Mouse (Mus musculus) neural tube, embryonic 11.5 days (tissue): ENCODE results near the gene Micu2. TPM values are rescaled to one million over a fixed set of nuclear protein-coding genes. Genes with fewer than 3 reads are reported as not detected.

Source experiments
- ATAC-seq: fragments of 200-750 bp; cut with Nextera tagmentation; 2 replicates; pipeline ENCODE4 v1.8.0; 2017; ENCODE audit warnings: moderate number of reproducible peaks, mild to moderate bottlenecking, moderate TSS enrichment, moderate library complexity; ENCODE audit not compliant: insufficient read depth, low FRiP score, low TSS enrichment
- DNase-seq: peaks from one replicate; pipeline ENCODE4 v3.0.0-alpha.2; 2015; ENCODE audit warnings: low spot score
- H3K27ac ChIP-seq: fragments of 300-500 bp; sonication (generic); 2 replicates; pipeline ENCODE4 v1.5.1; 2014; ENCODE audit warnings: low read depth, mild to moderate bottlenecking, low read length
- H3K27me3 ChIP-seq: fragments of 300-500 bp; sonication (generic); 2 replicates; pipeline ENCODE4 v1.6.1; 2014; ENCODE audit warnings: mild to moderate bottlenecking, low read length, mixed read lengths; ENCODE audit not compliant: control insufficient read depth, insufficient read depth
- H3K36me3 ChIP-seq: fragments of 300-500 bp; sonication (generic); 2 replicates; pipeline ENCODE4 v1.6.1; 2014; ENCODE audit warnings: mild to moderate bottlenecking, low read length, moderate library complexity, mixed read lengths; ENCODE audit not compliant: control insufficient read depth, insufficient read depth
- H3K4me1 ChIP-seq: fragments of 300-500 bp; sonication (generic); 2 replicates; pipeline ENCODE4 v1.6.1; 2014; ENCODE audit warnings: low read length, mixed read lengths; ENCODE audit not compliant: control insufficient read depth, insufficient read depth
- H3K4me2 ChIP-seq: fragments of 300-500 bp; sonication (generic); 2 replicates; pipeline ENCODE4 v1.6.1; 2014; ENCODE audit warnings: low read depth, mild to moderate bottlenecking, moderate library complexity
- H3K4me3 ChIP-seq: fragments of 300-500 bp; sonication (generic); 2 replicates; pipeline ENCODE4 v1.5.1; 2014; ENCODE audit warnings: low read depth, low read length
- H3K9ac ChIP-seq: fragments of 300-500 bp; sonication (generic); 2 replicates; pipeline ENCODE4 v1.6.1; 2014; ENCODE audit warnings: mild to moderate bottlenecking, low read length
- H3K9me3 ChIP-seq: fragments of 300-500 bp; sonication (generic); 2 replicates; pipeline ENCODE4 v1.6.1; 2016; ENCODE audit warnings: low read length; ENCODE audit not compliant: control insufficient read depth
- WGBS: fragments of 180-500 bp; shearing (Covaris S2); extraction: QIAGEN DNeasy Blood & Tissue Kit; methylation state at CpG from one replicate; pipeline ENCODE4 v1.1.7; 2014; 5-methylcytosine and 5-hydroxymethylcytosine counted together
- polyA plus RNA-seq: library from polyadenylated mRNA; unstranded; fragments of >200 nt; fragmentation: Nextera tagmentation; extraction: Ambion mirVana; gene quantifications from 2 replicates; pipeline ENCODE4 v1.2.1, GENCODE M21; 2014

Gene Micu2
- polyA plus RNA-seq, 1 experiment from 2014 or later, result 59.9 TPM

- H3K4me2 ChIP-seq, result no peak overlapping the region
- H3K36me3 ChIP-seq, result no peaks in the 10 kb centered on the region
- H3K4me3 ChIP-seq, result no peak overlapping the region
- no peak for DNase-seq
- H3K27me3 ChIP-seq, result no peaks in the 10 kb centered on the region
- H3K9ac ChIP-seq, result no peak overlapping the region
- no peak overlapping the region for H3K27ac ChIP-seq
- 96% methylated on average over 1 of the region's 1 CpGs for WGBS
- no peaks in the 10 kb centered on the region for H3K9me3 ChIP-seq
- 0 out of 2 replicates have a peak, but pooled peaks cover 2% of the 10 kb centered on the region for H3K4me1 ChIP-seq
- ATAC-seq, result no peak
Measured at GRCm38 (mm10) chr14:57892961-57893360, 106.1 kb downstream of the Micu2 start.

GRCm38 (mm10) chr14:57890011-57890842 is 108.8 kb downstream of the Micu2 start, which contains the start of gene Zdhhc20:
Gene Zdhhc20, minus strand, starts transcription at chr14:57890276.
- H3K27me3 ChIP-seq, result no peaks in the 10 kb centered on the region
- ATAC-seq, result peak; percentile 94

GRCm38 (mm10) chr14:57889541-57890010 is 109.5 kb downstream of the Micu2 start:
- Histone ChIP-seq H3K27me3 (no peaks in the 10 kb centered on the region), H3K4me3 (peak overlapping the region; percentile 90), H3K4me1 (0 out of 2 replicates have a peak, but pooled peaks cover 2% of the 10 kb centered on the region), H3K9ac (peak overlapping the region; percentile 94), H3K9me3 (no peaks in the 10 kb centered on the region), H3K4me2 (peak overlapping the region; percentile 66), H3K27ac (peak overlapping the region; percentile 70; the same call in 1 of the 2 replicates), H3K36me3 (no peaks in the 10 kb centered on the region)
- ATAC-seq (peak; percentile 29; the same call in 1 of the 2 replicates), DNase-seq (peak; percentile 66)
- WGBS, result 0% methylated on average over 37 of the region's 37 CpGs

More at GRCm38 (mm10) chr14:57890011-57890842, 108.8 kb downstream of the Micu2 start, which contains the start of gene Zdhhc20:
- peak; percentile 99 for DNase-seq
- Histone ChIP-seq H3K27ac (peak within 1 kb of the TSS; percentile 70; the same call in 1 of the 2 replicates), H3K4me1 (0 out of 2 replicates have a peak, but pooled peaks cover 2% of the 10 kb centered on the region), H3K36me3 (no peaks in the 10 kb centered on the region), H3K4me3 (peak within 1 kb of the TSS; percentile 90), H3K9me3 (no peaks in the 10 kb centered on the region), H3K9ac (peak within 1 kb of the TSS; percentile 94), H3K4me2 (peak within 1 kb of the TSS; percentile 66)
- 3% methylated on average over 51 of the region's 65 CpGs for WGBS

GRCm38 (mm10) chr14:57887171-57887570 is 111.9 kb downstream of the Micu2 start:
- no peak overlapping the region for H3K4me3 ChIP-seq
- DNase-seq, result no peak
- H3K4me1 ChIP-seq, result 0 out of 2 replicates have a peak, but pooled peaks cover 2% of the 10 kb centered on the region
- no peaks in the 10 kb centered on the region for H3K9me3 ChIP-seq
- WGBS, result 86% methylated on average over 8 of the region's 8 CpGs
- H3K4me2 ChIP-seq, result no peak overlapping the region
- no peak overlapping the region for H3K27ac ChIP-seq
- no peaks in the 10 kb centered on the region for H3K27me3 ChIP-seq
- no peaks in the 10 kb centered on the region for H3K36me3 ChIP-seq
- ATAC-seq, result no peak
- no peak overlapping the region for H3K9ac ChIP-seq

- no peaks in the 10 kb centered on the region for H3K36me3 ChIP-seq
- H3K9me3 ChIP-seq, result no peaks in the 10 kb centered on the region
- WGBS, result 87% methylated on average over 2 of the region's 2 CpGs
- no peak overlapping the region for H3K9ac ChIP-seq
- no peak overlapping the region for H3K4me2 ChIP-seq
- 0 out of 2 replicates have a peak, but pooled peaks cover 2% of the 10 kb centered on the region for H3K4me1 ChIP-seq
- H3K27me3 ChIP-seq, result no peaks in the 10 kb centered on the region
- ATAC-seq, result no peak
- no peak overlapping the region for H3K27ac ChIP-seq
- no peak overlapping the region for H3K4me3 ChIP-seq
- no peak for DNase-seq
Measured at GRCm38 (mm10) chr14:57886032-57886431, 113.0 kb downstream of the Micu2 start.

GRCm38 (mm10) chr14:57883341-57883740 is 115.7 kb downstream of the Micu2 start:
- ATAC-seq (no peak), DNase-seq (no peak)
- no peak overlapping the region for H3K9ac ChIP-seq
- 93% methylated on average over 3 of the region's 3 CpGs for WGBS
- no peaks in the 10 kb centered on the region for H3K9me3 ChIP-seq
- H3K27me3 ChIP-seq, result no peaks in the 10 kb centered on the region
- no peak overlapping the region for H3K4me2 ChIP-seq
- no peaks in the 10 kb centered on the region for H3K36me3 ChIP-seq
- H3K4me3 ChIP-seq, result no peak overlapping the region
- 0 out of 2 replicates have a peak, but pooled peaks cover 2% of the 10 kb centered on the region for H3K4me1 ChIP-seq
- no peak overlapping the region for H3K27ac ChIP-seq

- H3K27me3 ChIP-seq, result no peaks in the 10 kb centered on the region
- WGBS, result 75% methylated on average over 4 of the region's 4 CpGs
- no peaks in the 10 kb centered on the region for H3K9me3 ChIP-seq
- H3K36me3 ChIP-seq, result no peaks in the 10 kb centered on the region
- no peak overlapping the region for H3K4me2 ChIP-seq
- no peak overlapping the region for H3K9ac ChIP-seq
- no peak overlapping the region for H3K4me3 ChIP-seq
- DNase-seq (no peak), ATAC-seq (no peak)
- H3K4me1 ChIP-seq, result no peaks in the 10 kb centered on the region
- H3K27ac ChIP-seq, result no peak overlapping the region
Measured at GRCm38 (mm10) chr14:57882720-57883119, 116.3 kb downstream of the Micu2 start.

GRCm38 (mm10) chr14:57881793-57882192 is 117.3 kb downstream of the Micu2 start:
- WGBS, result 49% methylated on average over 4 of the region's 4 CpGs
- no peak for ATAC-seq
- no peak for DNase-seq
- no peaks in the 10 kb centered on the region for H3K27me3 ChIP-seq
- H3K4me1 ChIP-seq, result no peaks in the 10 kb centered on the region
- no peak overlapping the region for H3K9ac ChIP-seq
- no peaks in the 10 kb centered on the region for H3K36me3 ChIP-seq
- H3K4me3 ChIP-seq, result no peak overlapping the region
- no peak overlapping the region for H3K4me2 ChIP-seq
- no peak overlapping the region for H3K27ac ChIP-seq
- H3K9me3 ChIP-seq, result no peaks in the 10 kb centered on the region
